Mouse (Mus musculus): ENCODE measurements around the gene Raf1. TPM values are rescaled to one million over a fixed set of nuclear protein-coding genes. Genes with fewer than 3 reads are reported as not detected.
"Not testable (repeated sequence)": the region's sequence is repeated elsewhere in the genome, so short reads cannot be mapped to it uniquely, and the experiment has no call there.

Raf1 gene
- polyA plus RNA-seq, 1 experiment from 2014 or later = 98.6 TPM

DNA sequence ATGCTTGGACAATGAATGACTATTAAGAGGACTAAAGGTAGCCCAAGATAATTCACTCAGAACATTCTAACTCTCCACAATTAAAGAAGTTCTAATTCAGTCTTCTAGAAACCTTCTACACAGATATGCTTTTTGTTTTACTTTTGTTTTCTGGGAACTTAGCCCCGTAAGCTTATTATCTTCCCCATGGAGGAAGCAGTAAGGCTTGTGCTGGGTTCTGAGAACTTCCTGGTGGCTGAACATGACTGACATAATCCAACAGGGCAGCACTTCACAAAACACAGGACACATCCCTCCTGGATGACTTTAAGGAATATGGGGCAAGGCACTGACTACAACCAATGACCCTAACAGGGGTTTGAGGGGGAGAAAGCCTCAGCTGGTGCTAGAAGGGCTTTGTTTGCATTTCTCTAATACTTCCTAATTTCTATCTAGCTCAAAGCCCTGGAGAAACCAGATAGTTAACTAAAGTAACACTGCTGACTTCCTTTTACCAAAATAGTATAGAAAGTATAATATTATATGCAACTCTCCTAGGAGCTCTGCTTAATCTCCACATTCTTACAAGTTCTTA, 26.6 kb downstream of the Raf1 start:
- no peak overlapping the region for H3K4me2 ChIP-seq (ENCODE audit: low read depth, low read length)
- no peaks in the 10 kb centered on the region for H3K9me3 ChIP-seq (ENCODE audit: control insufficient read depth, low read length)
- DNase-seq (ENCODE audit: low spot score) = no peak
- H3K4me3 ChIP-seq (ENCODE audit: low read depth, low read length) = no peak overlapping the region
- H3K9ac ChIP-seq (ENCODE audit: low read depth, low read length) = no peak overlapping the region
- no peak overlapping the region; the same call in 1 of the 2 replicates for H3K27ac ChIP-seq (replicated peaks; ENCODE audit: low read depth, low read length)
- H3K4me1 ChIP-seq (ENCODE audit: control insufficient read depth, insufficient read depth, low read length) = peaks cover 13% of the 10 kb centered on the region
- 92% methylated on average over 1 of the region's 1 CpGs for WGBS
- ATAC-seq (ENCODE audit: low read depth) = no peak
- no peaks in the 10 kb centered on the region for H3K36me3 ChIP-seq (ENCODE audit: control insufficient read depth, insufficient read depth, low read length)
- H3K27me3 ChIP-seq (replicated peaks; ENCODE audit: control insufficient read depth, insufficient read depth, low read length) = no peaks in the 10 kb centered on the region

DNA sequence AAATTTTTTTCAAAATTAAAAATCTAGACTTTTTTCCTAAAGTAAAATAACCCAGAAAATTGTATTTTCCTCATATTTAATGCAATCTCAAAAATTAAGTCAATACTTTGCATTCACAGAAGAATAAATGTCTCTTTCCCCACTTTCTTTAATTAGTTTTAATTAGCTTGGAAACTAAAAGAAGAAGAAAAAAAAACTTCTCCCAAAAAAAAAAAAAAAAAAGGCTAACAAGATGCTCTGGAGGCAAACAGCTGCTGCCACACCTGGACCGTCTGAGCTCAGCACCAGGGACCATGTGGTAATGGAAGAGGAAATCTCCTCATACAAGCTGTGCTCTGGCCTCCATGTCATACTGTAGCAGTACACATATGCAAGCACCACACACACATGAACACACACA, 33.1 kb downstream of the Raf1 start:
- H3K4me1 ChIP-seq (ENCODE audit: control insufficient read depth, insufficient read depth, low read length) = no peaks in the 10 kb centered on the region
- WGBS = 42% methylated on average over 1 of the region's 1 CpGs
- peaks cover 25% of the 10 kb centered on the region; the same call in 1 of the 2 replicates for H3K36me3 ChIP-seq (ENCODE audit: control insufficient read depth, insufficient read depth, low read length)
- H3K9me3 ChIP-seq (ENCODE audit: control insufficient read depth, low read length) = no peaks in the 10 kb centered on the region
- no peak overlapping the region for H3K4me3 ChIP-seq (ENCODE audit: low read depth, low read length)
- H3K27ac ChIP-seq (replicated peaks; ENCODE audit: low read depth, low read length) = no peak overlapping the region
- no peak for ATAC-seq (ENCODE audit: low read depth)
- DNase-seq (ENCODE audit: low spot score) = no peak
- H3K27me3 ChIP-seq (replicated peaks; ENCODE audit: control insufficient read depth, insufficient read depth, low read length) = no peaks in the 10 kb centered on the region
- H3K9ac ChIP-seq (ENCODE audit: low read depth, low read length) = no peak overlapping the region
- H3K4me2 ChIP-seq (ENCODE audit: low read depth, low read length) = no peak overlapping the region

DNA sequence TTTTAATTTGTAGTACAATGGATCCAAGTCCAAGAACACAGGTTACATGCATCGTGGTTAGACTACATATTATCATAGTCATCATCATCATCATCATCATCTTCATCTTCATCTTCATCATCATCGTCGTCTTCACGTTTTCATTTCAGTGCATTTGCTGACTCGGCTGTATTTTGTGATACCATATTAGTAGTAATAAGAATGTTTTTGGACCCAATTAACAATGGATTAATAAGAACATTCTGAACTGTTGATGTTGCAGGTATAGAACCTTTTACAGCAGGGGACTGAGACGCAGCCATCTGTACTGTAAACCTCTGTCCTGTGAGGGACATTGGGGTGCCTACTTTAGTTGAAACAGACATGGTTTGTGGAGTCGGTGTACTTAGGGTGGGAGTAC, 38.2 kb downstream of the Raf1 start:
- WGBS = 95% methylated on average over 7 of the region's 7 CpGs
- not testable (repeated sequence) for H3K4me3 ChIP-seq (ENCODE audit: low read depth, low read length); H3K4me2 ChIP-seq (ENCODE audit: low read depth, low read length); ATAC-seq (ENCODE audit: low read depth); H3K9me3 ChIP-seq (ENCODE audit: control insufficient read depth, low read length); H3K27ac ChIP-seq (replicated peaks; ENCODE audit: low read depth, low read length); DNase-seq (ENCODE audit: low spot score); H3K27me3 ChIP-seq (replicated peaks; ENCODE audit: control insufficient read depth, insufficient read depth, low read length); H3K4me1 ChIP-seq (ENCODE audit: control insufficient read depth, insufficient read depth, low read length); H3K9ac ChIP-seq (ENCODE audit: low read depth, low read length)
- peaks cover 59% of the 10 kb centered on the region for H3K36me3 ChIP-seq (ENCODE audit: control insufficient read depth, insufficient read depth, low read length)

DNA sequence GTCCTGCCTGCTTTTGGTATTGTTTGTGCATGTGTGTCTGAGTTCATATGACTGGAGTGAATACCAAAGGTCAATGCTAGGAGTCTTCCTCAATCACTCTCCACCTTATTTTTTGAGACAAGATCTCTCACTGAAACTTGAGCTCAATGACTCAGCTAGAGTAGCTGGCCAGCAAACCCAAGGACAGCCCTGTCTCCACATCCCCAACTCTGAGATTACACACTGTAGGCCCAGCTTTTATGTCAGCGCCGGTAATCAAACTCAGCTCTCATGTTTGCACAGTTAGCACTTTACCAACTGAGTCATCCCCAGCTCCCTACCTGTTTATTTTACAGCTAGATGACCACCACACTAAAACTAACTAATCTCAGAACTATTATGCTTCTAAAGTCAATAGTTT, 42.4 kb downstream of the Raf1 start:
- no peak overlapping the region for H3K4me2 ChIP-seq (ENCODE audit: low read depth, low read length)
- DNase-seq (ENCODE audit: low spot score) (no peak), ATAC-seq (ENCODE audit: low read depth) (no peak)
- peaks cover 86% of the 10 kb centered on the region for H3K36me3 ChIP-seq (ENCODE audit: control insufficient read depth, insufficient read depth, low read length)
- no peak overlapping the region for H3K27ac ChIP-seq (replicated peaks; ENCODE audit: low read depth, low read length)
- H3K4me1 ChIP-seq (ENCODE audit: control insufficient read depth, insufficient read depth, low read length) = no peaks in the 10 kb centered on the region
- H3K9me3 ChIP-seq (ENCODE audit: control insufficient read depth, low read length) = no peaks in the 10 kb centered on the region
- H3K27me3 ChIP-seq (replicated peaks; ENCODE audit: control insufficient read depth, insufficient read depth, low read length) = no peaks in the 10 kb centered on the region
- no peak overlapping the region for H3K9ac ChIP-seq (ENCODE audit: low read depth, low read length)
- WGBS = 98% methylated on average over 2 of the region's 2 CpGs
- no peak overlapping the region for H3K4me3 ChIP-seq (ENCODE audit: low read depth, low read length)

DNA sequence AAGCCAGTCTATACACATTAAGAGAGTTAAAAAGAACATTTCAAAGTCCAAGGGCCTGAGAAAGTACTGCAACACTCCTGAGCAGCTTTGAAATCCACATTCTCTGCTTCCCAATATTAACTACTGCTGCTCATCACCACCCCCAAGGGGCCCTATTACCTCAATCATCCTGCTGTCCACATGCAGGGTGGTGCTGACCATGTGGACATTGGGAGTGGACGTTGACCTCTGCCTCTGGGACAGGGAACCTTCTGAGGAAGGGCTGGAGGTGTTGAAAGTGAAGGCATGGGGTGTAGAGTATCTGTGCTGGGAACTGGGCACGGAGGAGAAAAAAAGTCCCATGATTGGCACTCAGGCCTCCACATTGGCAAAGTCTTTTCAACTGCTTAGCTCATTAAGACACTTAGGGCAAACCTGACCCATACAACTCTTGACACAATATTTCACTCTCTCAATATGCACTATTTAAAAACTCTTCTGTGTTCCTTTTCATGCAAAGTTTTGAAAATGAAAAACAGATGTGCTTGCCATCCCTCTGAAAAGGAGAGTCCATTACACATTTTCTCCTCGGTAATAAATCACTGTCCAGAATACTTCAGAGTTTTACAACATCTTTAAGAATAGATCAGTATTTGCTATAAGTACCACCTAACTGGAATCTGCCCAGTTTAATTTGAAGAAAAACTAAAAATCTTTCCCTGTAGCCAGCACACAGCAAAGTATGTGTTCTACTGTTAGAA, 45.2 kb downstream of the Raf1 start:
- H3K27me3 ChIP-seq (replicated peaks; ENCODE audit: control insufficient read depth, insufficient read depth, low read length) = no peaks in the 10 kb centered on the region
- no peak overlapping the region for H3K9ac ChIP-seq (ENCODE audit: low read depth, low read length)
- H3K4me1 ChIP-seq (ENCODE audit: control insufficient read depth, insufficient read depth, low read length) = no peaks in the 10 kb centered on the region
- no peak overlapping the region for H3K4me2 ChIP-seq (ENCODE audit: low read depth, low read length)
- WGBS = 71% methylated on average over 3 of the region's 3 CpGs
- no peaks in the 10 kb centered on the region for H3K9me3 ChIP-seq (ENCODE audit: control insufficient read depth, low read length)
- DNase-seq (ENCODE audit: low spot score) = no peak
- H3K27ac ChIP-seq (replicated peaks; ENCODE audit: low read depth, low read length) = no peak overlapping the region
- peaks cover 82% of the 10 kb centered on the region for H3K36me3 ChIP-seq (ENCODE audit: control insufficient read depth, insufficient read depth, low read length)
- no peak for ATAC-seq (ENCODE audit: low read depth)
- H3K4me3 ChIP-seq (ENCODE audit: low read depth, low read length) = no peak overlapping the region

DNA sequence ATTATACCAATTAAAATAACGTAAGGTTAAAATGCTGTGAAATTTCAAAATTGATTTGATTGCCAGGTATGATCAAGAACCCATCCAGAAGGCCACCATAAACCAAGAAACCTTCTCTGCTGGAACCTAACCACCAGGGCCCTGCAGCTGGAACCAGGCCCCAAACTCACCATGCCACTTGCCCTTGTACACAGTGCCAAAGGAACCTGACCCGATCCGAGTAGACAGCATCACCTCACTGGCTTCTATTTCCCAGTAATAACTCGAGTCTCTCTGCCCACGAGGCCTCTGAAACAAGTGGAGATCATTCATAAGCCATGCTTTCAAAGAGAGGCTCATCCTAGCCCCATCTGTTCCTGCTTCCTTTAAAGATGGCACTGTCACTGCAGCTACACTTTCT, 50.3 kb downstream of the Raf1 start:
- Histone ChIP-seq H3K9ac (ENCODE audit: low read depth, low read length) (no peak overlapping the region), H3K27me3 (replicated peaks; ENCODE audit: control insufficient read depth, insufficient read depth, low read length) (no peaks in the 10 kb centered on the region), H3K4me3 (ENCODE audit: low read depth, low read length) (no peak overlapping the region), H3K4me2 (ENCODE audit: low read depth, low read length) (no peak overlapping the region), H3K4me1 (ENCODE audit: control insufficient read depth, insufficient read depth, low read length) (no peaks in the 10 kb centered on the region), H3K27ac (replicated peaks; ENCODE audit: low read depth, low read length) (no peak overlapping the region), H3K36me3 (ENCODE audit: control insufficient read depth, insufficient read depth, low read length) (peaks cover 79% of the 10 kb centered on the region), H3K9me3 (ENCODE audit: control insufficient read depth, low read length) (no peaks in the 10 kb centered on the region)
- no peak for DNase-seq (ENCODE audit: low spot score)
- 87% methylated on average over 5 of the region's 5 CpGs for WGBS
- ATAC-seq (ENCODE audit: low read depth) = no peak

DNA sequence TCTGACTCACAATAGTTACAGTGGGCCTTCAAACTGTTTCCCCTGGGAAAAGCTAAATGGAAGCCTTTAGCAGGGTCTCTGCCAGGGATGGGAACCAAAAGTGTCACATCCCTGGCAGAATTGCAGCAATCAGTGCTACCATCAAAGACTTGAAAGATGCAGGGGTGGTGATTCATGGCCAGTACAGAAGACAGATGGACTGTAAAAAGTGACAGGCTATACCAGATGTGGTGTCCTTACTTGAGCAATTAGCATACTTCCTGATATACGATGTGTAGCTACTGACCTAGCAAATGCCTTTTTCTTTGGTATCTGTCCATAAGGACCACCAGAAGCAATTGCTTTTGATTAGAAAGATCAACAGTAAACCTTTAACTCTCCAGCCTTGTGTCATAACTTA, 55.5 kb downstream of the Raf1 start:
- H3K27me3 ChIP-seq (replicated peaks; ENCODE audit: control insufficient read depth, insufficient read depth, low read length) = no peaks in the 10 kb centered on the region
- ATAC-seq (ENCODE audit: low read depth) (no peak), DNase-seq (ENCODE audit: low spot score) (no peak)
- H3K4me3 ChIP-seq (ENCODE audit: low read depth, low read length) = no peak overlapping the region
- WGBS = 72% methylated on average over 1 of the region's 1 CpGs
- H3K9ac ChIP-seq (ENCODE audit: low read depth, low read length) = no peak overlapping the region
- no peaks in the 10 kb centered on the region for H3K4me1 ChIP-seq (ENCODE audit: control insufficient read depth, insufficient read depth, low read length)
- peaks cover 94% of the 10 kb centered on the region for H3K36me3 ChIP-seq (ENCODE audit: control insufficient read depth, insufficient read depth, low read length)
- no peak overlapping the region for H3K4me2 ChIP-seq (ENCODE audit: low read depth, low read length)
- no peak overlapping the region for H3K27ac ChIP-seq (replicated peaks; ENCODE audit: low read depth, low read length)
- no peaks in the 10 kb centered on the region for H3K9me3 ChIP-seq (ENCODE audit: control insufficient read depth, low read length)

DNA sequence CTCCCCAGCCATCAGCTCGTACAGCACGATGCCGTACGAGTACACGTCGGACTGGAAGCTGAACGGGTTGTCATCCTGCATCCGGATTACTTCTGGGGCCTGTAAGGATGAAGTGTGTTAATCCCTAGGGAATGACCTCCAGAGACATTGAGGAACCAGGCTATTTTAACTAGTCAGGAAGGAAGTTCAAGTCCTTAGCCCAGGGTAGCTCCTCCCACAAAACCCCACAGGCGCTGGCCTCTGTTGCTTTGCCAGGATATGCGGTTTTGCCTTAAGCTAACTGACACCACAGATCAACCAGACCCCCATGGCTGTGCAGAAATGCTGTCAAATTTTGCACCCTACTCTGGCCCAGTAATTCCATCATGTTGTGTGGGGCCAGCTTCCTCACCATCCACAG, 56.6 kb downstream of the Raf1 start:
- peaks cover 96% of the 10 kb centered on the region for H3K36me3 ChIP-seq (ENCODE audit: control insufficient read depth, insufficient read depth, low read length)
- no peaks in the 10 kb centered on the region for H3K9me3 ChIP-seq (ENCODE audit: control insufficient read depth, low read length)
- no peaks in the 10 kb centered on the region for H3K27me3 ChIP-seq (replicated peaks; ENCODE audit: control insufficient read depth, insufficient read depth, low read length)
- no peak overlapping the region for H3K4me2 ChIP-seq (ENCODE audit: low read depth, low read length)
- ATAC-seq (ENCODE audit: low read depth) (no peak), DNase-seq (ENCODE audit: low spot score) (no peak)
- no peak overlapping the region for H3K4me3 ChIP-seq (ENCODE audit: low read depth, low read length)
- no peak overlapping the region for H3K9ac ChIP-seq (ENCODE audit: low read depth, low read length)
- H3K4me1 ChIP-seq (ENCODE audit: control insufficient read depth, insufficient read depth, low read length) = no peaks in the 10 kb centered on the region
- 85% methylated on average over 10 of the region's 10 CpGs for WGBS
- no peak overlapping the region for H3K27ac ChIP-seq (replicated peaks; ENCODE audit: low read depth, low read length)

DNA sequence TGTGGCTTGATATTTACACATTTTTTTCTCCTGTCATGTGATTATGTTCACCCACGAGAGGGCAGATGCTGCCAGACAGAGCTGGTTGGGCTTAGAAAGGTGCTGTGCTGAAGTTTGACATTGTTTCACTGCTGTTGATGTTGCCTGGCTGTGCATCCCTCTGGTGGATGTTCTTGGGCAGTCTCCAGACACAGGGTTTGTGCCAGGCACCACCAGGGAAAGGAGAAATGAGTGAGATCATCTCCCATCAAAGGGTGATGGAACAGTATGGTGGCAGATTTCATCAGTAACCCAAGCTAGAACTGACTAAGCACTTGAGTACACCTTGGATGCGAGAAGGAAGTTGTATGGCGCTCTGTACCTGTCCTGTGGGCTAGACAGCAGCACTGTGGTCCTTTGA, 60.5 kb downstream of the Raf1 start:
- Histone ChIP-seq H3K9ac (ENCODE audit: low read depth, low read length) (no peak overlapping the region), H3K4me3 (ENCODE audit: low read depth, low read length) (no peak overlapping the region), H3K9me3 (ENCODE audit: control insufficient read depth, low read length) (no peaks in the 10 kb centered on the region), H3K4me1 (ENCODE audit: control insufficient read depth, insufficient read depth, low read length) (no peaks in the 10 kb centered on the region), H3K27me3 (replicated peaks; ENCODE audit: control insufficient read depth, insufficient read depth, low read length) (no peaks in the 10 kb centered on the region), H3K4me2 (ENCODE audit: low read depth, low read length) (no peak overlapping the region), H3K27ac (replicated peaks; ENCODE audit: low read depth, low read length) (no peak overlapping the region), H3K36me3 (ENCODE audit: control insufficient read depth, insufficient read depth, low read length) (peaks cover 99% of the 10 kb centered on the region)
- no peak for DNase-seq (ENCODE audit: low spot score)
- 88% methylated on average over 3 of the region's 3 CpGs for WGBS
- ATAC-seq (ENCODE audit: low read depth) = no peak
